Mouse (Mus musculus) granulocyte monocyte progenitor cell, adult 5-6 weeks (primary cell): ENCODE measurements at regions not wholly inside any gene's neighbourhood (a gene's known extent, or its start where the extent isn't known, plus 50 kb on each side); places are given as distances from the start of the nearest gene placed in this dataset.

Experiments
- ATAC-seq: replicated peaks from 2 replicates; pipeline ENCODE4 v1.8.0; 2016; ENCODE audit warnings: mild to moderate bottlenecking, moderate TSS enrichment, inconsistent platforms; ENCODE audit not compliant: poor library complexity, severe bottlenecking

GRCm38 (mm10) chr3:52818401-52818800, 198.6 kb downstream of the Cog6 start:
- no peak for ATAC-seq

GRCm38 (mm10) chr3:52817416-52817815, 199.6 kb downstream of the Cog6 start:
- no peak for ATAC-seq

- ATAC-seq = no peak
Measured at GRCm38 (mm10) chr3:52815497-52815896, 201.5 kb downstream of the Cog6 start.

- ATAC-seq = no peak
Measured at GRCm38 (mm10) chr3:52802324-52802723, 214.7 kb downstream of the Cog6 start.

- no peak for ATAC-seq
Measured at GRCm38 (mm10) chr3:52801446-52801845, 215.6 kb downstream of the Cog6 start.

- no peak for ATAC-seq
Measured at GRCm38 (mm10) chr3:52800673-52801072, 216.4 kb downstream of the Cog6 start.

- ATAC-seq = no peak
Measured at GRCm38 (mm10) chr3:52797801-52798200, 219.2 kb downstream of the Cog6 start.

- no peak for ATAC-seq
Measured at GRCm38 (mm10) chr3:52797164-52797563, 219.9 kb downstream of the Cog6 start.

- ATAC-seq = no peak
Measured at GRCm38 (mm10) chr3:52794218-52794617, 222.8 kb downstream of the Cog6 start.

- no peak for ATAC-seq
Measured at GRCm38 (mm10) chr3:52792801-52793200, 224.2 kb downstream of the Cog6 start.

- no peak for ATAC-seq
Measured at GRCm38 (mm10) chr3:52792121-52792520, 224.9 kb downstream of the Cog6 start.

GRCm38 (mm10) chr3:52790942-52791341, 226.1 kb downstream of the Cog6 start:
- ATAC-seq = no peak

- ATAC-seq = no peak
Measured at GRCm38 (mm10) chr3:52787964-52788760, 228.9 kb downstream of the Cog6 start.

- no peak for ATAC-seq
Measured at GRCm38 (mm10) chr3:52785595-52785994, 231.4 kb downstream of the Cog6 start.

GRCm38 (mm10) chr3:52784476-52784875, 232.6 kb downstream of the Cog6 start:
- no peak for ATAC-seq

- ATAC-seq = no peak
Measured at GRCm38 (mm10) chr3:52782576-52782975, 234.5 kb downstream of the Cog6 start.

GRCm38 (mm10) chr3:52781521-52781920, 235.5 kb downstream of the Cog6 start:
- ATAC-seq = no peak; the same call in 1 of the 2 replicates

GRCm38 (mm10) chr3:52780356-52780755, 236.7 kb downstream of the Cog6 start:
- ATAC-seq = no peak

GRCm38 (mm10) chr3:52775875-52776274, 241.2 kb downstream of the Cog6 start:
- ATAC-seq = no peak

- ATAC-seq = no peak
Measured at GRCm38 (mm10) chr3:52775156-52775555, 241.9 kb downstream of the Cog6 start.

GRCm38 (mm10) chr3:52774734-52775133, 242.3 kb downstream of the Cog6 start:
- ATAC-seq = no peak

- ATAC-seq = peak; percentile 84
Measured at GRCm38 (mm10) chr3:52767276-52767675, 249.8 kb downstream of the Cog6 start.
